Mouse (Mus musculus) C2C12 (cell line): ENCODE results near the gene Snx9.

Source experiments
- CEBPB ChIP-seq: IDR thresholded peaks from one replicate; pipeline ENCODE4 v1.6.1; 2011; ENCODE audit warnings: low read depth, mild to moderate bottlenecking, control low read depth, moderate library complexity
- CTCF ChIP-seq: IDR thresholded peaks from one replicate; pipeline ENCODE4 v1.5.1; 2011; ENCODE audit not compliant: control insufficient read depth, insufficient read depth, insufficient read length
- MYOD1 ChIP-seq: IDR thresholded peaks from one replicate; pipeline ENCODE4 v1.6.1; 2011; ENCODE audit warnings: low read depth; ENCODE audit not compliant: control insufficient read depth, insufficient read length

DNA sequence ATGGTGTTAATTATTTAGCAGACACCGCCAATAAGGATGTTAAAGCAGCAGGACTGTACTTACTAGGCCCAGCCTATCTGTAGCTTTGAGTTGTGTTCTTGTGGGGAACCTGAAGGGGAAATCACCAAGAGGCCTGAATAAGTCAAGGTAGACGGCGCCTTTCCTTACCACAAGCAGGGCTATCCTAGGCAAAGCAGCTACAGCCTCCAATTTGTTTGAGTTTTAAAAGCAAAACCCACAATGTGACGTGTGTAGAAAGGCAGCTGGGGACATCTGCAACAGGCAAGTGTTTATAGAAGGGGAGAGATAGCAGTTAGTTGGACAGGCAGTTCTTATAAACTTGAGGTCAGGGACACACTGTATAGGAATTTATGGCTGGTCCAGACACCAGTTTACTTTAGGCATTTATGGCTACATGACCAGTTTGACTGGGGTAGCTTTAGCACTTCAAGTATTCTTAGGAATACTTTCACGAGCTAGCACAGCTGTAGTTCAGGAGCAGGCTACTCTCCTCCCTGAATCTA, 129.2 kb downstream of the Snx9 start:
- no peak for TF ChIP-seq CTCF
- no peak for TF ChIP-seq CEBPB
- no peak for TF ChIP-seq MYOD1
